Mouse (Mus musculus) right cerebral cortex, postnatal 25 days (tissue): ENCODE data around the gene Rho.
A peak's percentile ranks its signal among the peaks of the same experiment; 100 is the strongest.

Experiments
- DNase-seq: peaks from one replicate; pipeline ENCODE4 v3.0.0; 2022

The Rho gene

DNA sequence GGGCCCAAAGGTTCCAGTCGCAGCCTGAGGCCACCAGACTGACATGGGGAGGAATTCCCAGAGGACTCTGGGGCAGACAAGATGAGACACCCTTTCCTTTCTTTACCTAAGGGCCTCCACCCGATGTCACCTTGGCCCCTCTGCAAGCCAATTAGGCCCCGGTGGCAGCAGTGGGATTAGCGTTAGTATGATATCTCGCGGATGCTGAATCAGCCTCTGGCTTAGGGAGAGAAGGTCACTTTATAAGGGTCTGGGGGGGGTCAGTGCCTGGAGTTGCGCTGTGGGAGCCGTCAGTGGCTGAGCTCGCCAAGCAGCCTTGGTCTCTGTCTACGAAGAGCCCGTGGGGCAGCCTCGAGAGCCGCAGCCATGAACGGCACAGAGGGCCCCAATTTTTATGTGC, at the start of gene Rho:
TSS of gene Rho (plus strand) at position 110 of the 400 bp plus-strand sequence.
- DNase-seq, result no peak

DNA sequence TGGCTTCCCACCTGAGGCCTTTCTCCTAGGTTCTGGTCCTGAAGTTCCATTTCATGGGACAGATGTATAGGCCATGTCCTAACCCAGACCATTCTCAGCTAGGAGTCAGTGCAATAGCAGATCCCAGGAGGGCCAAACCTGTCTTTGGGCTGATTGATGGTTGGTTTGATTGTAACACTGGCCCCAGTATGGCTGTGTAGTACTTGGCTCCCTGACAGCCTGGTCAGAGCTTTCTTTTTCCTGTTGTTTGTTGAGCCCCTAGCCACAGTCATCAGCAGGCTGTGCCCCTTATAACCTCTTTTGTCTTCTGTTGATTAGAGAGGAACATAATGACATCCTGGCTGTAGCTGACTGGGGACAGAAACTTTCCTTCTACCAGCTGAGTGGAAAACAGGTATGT, 47.5 kb upstream of the Rho start:
- DNase-seq, result no peak

DNA sequence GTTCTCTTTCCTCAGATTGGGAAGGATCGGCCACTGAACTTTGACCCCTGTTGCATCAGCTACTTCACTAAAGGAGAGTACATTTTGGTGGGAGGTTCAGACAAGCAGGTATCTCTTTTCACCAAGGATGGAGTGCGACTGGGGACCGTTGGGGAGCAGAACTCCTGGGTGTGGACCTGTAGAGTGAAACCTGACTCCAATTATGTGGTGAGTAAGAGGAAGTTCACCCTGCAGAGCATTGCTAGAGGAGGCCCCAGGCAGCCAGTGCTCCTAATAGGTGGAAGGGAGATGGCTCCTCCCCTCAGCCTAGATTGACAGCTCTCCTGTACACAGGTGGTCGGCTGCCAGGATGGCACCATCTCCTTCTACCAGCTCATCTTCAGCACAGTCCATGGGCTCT, 44.7 kb upstream of the Rho start:
- no peak for DNase-seq

DNA sequence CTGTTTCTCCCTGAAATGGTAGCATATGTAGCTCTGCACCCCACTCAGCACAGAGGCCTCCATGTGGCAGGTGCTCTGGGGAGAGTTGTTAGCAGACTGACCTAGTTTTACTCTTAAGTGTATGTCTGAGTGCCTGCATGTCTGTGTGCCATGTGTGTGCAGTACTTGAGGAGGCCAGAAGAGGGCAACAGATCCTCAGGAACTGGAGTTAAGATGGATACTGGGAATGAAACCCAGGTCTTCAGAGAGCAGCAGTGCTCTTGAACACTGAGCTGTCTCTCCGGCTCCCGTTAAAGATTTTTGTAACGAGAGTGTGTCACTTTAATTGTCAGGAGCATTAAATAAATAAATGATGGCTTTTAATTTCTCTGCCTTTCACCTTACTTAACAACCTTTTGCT, 43.3 kb upstream of the Rho start:
- DNase-seq, result no peak

DNA sequence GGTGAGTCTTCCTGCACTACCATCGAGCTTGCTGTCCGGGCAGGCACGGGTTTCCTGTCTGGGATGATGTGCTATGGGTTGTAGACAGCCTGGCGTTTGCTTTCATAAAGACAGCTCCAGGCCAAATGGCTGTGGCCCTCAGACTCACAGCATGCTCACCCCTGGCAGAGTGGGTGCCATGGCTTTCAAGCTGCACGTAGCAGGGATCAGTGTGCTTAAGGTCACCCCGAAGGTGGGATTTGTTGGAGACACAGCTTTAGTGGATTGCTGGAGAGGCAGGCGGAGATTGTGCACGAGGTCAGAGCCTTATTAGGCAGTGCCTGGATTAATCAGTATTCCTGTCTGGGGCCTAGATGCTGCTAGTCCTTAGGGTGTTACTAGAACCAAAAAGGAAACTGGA, 40.9 kb upstream of the Rho start:
- no peak for DNase-seq

DNA sequence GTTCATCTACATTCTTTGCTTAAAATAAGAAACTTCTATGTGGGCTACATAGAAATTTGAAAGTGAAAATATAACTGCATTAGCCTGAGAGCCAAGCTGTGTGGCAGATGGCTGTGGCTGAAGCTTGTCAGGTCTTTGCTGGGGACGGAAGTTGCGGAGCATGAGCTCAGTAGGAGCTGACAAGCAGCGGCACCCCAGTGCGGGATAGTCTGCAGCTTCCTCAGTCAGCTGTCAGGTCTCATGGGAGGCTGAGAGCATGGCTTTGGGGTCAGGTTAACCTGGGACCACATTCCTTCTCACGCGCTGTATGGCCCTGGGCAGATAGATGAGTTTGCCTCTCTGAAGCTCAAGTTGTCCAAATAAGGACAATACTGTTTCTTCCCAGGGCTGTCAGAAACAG, 40.5 kb upstream of the Rho start:
- DNase-seq, result peak; percentile 61

DNA sequence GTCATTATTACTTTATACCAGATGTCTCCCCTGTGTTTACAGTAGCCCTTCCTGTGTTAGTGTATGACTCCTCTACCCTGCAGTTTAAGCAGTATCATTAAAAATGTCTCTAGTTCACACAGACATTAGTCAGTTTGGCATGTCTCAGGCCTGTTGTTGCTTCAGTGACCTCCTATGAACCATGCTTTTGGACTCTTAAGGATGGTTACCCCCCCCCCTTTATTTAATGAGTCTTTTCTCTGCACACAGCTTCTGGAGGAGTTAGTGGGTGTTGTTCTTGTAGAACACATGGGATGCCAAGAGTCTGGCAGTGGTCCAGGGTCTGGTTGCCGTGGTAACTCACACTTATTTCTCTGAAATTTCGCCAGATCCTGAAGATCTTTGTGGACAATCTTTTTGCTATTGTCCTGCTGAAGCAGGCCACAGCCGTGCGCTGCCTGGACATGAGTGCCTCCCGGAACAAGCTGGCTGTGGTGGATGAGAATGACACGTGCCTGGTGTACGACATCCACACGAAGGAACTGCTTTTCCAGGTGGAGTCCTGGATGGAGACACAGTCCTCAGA, 40.0 kb upstream of the Rho start:
- DNase-seq, result peak; percentile 78

DNA sequence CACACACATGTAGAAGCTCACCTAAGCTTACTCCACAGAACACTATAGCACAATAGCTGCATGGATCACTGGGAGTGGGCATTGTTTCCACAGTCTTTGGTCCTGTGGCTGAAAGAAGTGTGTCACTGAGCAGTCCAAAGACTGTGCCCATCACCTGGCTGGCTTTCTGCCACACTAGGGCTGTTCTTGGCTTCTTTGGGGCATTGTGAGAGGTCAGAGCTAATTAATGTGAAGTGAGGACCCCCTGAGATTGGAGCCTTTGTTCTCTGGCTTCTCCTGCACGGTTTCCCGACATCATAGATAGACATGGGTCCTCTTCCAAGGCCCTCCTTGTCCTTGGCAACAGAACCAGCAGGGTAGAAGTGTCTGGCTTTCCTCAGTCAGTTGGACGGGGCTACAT, 39.2 kb upstream of the Rho start:
- no peak for DNase-seq

DNA sequence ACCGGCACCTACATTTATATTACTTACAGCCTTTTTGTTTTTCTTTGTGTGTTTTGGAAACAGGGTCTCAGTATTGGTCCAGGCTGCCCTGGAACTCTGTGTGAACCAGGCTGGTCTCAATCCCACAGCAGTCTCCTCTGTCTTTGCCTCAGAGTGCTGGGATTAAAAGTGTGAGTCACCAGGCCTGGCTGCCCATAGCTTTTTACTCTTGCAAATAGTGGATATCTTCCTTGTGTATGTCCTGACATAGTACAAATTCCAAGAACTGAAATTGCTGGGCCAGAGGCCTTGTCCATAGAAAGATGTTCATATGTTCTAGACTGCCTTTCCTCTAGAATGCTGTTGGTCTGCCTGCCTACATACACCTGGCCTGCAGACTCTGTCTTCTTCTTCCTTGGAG, 35.2 kb upstream of the Rho start:
- no peak for DNase-seq

DNA sequence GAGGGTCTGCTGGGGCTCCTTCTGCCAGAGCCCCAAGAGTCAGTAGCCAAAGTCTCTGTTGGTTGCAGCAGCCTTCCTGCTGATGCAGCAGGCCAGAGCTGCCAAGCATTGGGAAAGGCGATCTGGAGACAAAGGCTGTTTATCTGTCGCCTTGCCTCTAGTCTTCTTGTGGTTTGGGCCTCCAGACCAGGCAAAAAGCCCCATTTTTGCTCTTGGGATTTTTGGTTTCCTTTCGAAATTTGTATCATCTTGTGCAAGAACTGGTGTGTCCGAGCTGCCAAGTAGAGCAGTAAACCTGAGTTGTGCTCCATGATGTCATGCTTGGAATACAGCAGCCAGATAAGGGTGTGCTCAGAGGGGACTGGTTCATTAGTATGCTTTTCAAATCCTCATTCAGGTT, 34.4 kb upstream of the Rho start:
- DNase-seq, result no peak

DNA sequence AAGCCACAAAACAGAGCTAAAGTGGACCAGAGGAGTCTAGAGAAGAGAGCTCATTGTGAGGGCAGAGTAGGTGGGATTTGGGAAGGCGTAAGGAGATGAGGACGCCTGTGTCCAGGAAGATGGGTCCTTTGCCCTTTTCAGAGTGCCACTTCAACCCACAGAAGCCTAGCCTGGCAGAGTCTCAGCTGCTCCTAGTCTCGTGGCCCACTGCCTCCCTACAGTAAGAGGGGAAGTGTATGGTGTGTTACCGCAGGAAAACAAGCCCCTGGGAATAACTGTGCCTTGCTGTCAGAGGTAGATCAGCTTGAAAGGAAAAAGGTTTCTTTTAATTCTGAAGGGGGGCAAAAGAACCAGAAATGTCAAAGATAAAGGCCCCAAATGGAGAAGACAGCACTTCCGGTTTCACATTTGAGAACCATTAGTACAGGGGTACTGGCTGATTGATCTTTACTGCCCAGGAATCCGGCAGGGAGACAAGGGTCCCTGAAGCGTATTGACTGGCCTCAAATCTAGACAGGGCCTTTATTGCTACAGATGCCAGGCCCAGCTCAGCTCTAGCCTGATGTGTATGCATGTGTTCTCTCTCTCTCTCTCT, 33.5 kb upstream of the Rho start:
- DNase-seq, result no peak

DNA sequence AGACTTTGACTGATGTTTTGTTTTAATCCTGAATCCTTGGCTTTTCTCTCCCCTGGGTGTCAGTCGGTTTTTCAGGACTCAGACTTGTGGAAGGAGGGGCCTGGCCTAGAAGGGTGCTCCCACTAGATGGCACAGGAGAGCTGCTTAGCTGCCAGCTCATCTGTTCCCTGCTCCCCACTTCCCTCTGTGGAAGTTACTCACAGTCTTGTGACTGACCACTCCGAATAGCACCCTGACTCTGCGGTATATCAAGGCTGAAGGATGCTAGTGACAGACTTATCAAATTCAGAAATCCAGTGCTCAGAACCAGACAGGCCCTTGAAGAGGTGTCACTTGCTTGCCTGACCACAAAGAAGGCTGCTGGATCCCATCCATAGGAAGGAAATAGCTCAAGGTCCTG, 30.5 kb upstream of the Rho start:
- peak; percentile 82 for DNase-seq

DNA sequence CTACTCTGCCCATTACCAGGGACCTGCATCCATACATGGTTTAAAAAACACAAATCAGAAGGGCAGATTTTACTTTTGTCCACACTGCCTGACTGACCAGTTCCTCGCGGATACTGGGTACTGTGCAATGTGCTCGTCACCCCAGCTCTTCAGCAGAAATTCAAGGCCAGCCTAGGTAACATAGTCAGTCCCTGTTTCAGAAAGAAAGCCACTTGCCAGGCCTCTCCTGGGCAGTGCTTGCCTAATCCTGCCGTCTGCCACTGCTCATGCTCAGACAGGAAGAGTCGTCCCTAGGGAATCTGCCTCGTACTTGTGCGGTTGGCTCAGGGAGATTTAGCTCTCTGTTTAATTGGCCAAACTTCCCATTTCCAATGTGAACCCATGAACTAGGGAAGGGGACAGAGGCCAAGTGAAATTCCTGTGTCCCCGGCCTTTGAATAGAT, 30.0 kb upstream of the Rho start:
- DNase-seq, result no peak

DNA sequence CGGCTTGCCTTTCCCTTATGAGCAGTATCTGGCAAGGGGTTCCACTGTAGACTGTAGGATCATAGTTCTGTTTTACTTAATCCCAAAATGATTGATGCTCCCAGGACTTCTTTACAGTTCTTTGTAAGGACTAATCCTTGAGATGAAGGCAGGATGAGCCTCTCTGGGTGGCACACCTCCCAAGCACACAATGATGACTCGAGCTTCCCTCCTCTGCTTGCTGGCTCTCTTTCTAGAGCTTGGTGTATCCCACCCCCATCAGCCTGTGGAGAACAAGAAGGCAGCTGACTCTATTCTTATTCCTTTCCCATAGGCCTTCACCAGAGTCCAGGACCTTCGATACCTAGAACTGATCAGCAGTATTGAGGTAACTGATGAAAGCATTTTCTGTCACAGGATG, 29.0 kb upstream of the Rho start:
- no peak for DNase-seq

DNA sequence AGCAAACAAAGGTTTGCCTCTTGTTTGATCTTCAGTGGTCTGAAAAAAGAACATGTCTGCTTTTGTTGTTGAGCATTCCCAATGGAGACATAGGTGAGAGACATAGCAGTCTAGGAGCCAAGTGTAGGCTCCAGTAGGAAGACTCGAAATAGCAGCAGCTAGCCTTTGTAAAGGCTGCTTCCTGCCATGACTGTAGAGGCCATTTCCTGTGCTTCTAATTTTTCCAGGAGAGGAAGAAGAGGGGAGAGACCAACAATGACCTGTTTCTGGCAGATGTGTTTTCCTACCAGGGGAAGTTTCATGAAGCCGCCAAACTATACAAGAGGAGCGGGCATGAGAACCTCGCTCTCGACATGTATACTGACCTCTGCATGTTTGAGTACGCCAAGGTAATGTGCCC, 26.0 kb upstream of the Rho start:
- no peak for DNase-seq

DNA sequence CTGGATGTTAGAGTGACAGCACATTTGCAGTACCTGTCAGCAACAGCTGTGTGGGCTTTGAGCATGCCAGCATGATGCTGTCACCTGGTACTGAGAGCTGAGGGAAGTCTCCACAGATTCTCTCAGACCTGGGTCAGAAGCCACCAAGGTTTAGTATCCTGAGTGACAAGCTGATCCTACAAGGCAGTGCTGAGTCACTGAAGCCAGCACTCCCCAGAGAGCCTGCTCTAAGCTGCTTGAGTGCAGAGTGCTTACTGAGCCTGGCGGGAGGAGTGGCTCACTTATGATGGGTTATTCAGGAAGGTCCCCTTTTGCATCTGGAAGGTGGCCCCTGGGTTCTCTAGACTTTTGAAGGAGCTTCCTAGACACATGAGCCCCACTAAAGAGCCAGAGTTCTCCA, 25.1 kb upstream of the Rho start:
- DNase-seq, result no peak

DNA sequence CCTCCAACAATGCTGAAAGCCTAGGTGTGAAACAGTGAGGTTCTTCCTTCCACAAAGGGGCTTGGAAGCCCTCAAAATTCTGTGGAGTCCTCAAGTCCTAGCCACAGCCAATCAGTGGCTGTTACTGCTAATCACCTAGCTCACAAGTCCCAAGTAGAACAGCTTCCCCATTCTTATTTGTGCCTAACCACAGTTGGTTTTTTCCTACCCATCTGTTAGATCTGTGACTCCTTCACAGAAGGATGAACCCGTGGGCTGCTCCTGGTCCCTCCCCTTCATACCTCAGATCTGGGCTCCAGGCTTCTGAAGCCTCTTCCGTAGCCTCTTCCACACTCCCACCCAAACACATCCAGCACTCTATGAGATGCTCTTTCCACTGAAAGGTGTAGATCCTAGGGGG, 24.7 kb upstream of the Rho start:
- DNase-seq, result no peak

DNA sequence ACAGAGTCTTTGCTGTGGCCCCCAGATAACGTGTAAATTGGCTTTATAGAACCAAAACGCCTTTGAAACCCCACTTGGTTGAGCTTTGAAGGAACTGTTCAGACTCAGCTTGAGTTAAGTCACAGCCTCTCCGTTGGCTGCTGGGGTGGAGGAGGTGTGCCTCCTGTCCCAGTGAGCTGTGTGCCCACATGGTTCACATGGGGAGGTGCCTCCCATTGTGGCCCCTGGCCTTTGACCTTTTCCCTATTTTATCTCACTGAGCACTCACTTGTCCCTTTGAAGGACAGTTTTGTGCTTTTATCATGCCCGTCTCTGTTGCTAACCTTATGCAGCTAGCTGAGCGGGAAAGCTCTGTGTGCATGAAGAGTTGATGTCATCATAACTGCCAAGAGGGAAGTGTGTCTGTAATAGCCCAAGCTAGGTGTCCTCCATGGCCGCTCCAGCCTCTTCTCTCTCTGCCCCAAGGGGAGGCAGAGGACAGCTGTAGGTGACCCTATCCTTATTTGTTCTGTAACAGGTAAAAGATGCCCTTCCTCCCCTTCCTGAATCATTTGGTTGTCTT, 23.0 kb upstream of the Rho start:
- DNase-seq, result no peak

DNA sequence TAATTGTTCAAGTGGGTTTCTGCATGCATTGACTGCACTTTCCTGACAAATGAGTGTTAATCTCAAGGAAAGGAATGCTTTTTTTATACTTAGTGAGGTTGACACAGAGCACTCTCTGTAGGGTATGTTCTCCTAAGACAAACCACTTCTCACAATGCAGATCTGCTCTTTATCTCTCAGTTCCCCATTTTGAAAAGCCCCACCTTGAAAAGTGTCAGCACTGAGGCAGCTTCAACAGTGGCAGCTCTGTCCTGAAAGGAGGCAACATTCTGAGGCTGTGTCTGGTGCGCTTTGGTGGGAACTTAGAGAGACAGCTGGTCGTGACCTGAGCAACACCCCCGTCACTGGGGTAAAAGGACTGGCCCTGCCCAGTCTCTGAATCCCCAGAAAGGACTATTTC, 22.5 kb upstream of the Rho start:
- no peak for DNase-seq

DNA sequence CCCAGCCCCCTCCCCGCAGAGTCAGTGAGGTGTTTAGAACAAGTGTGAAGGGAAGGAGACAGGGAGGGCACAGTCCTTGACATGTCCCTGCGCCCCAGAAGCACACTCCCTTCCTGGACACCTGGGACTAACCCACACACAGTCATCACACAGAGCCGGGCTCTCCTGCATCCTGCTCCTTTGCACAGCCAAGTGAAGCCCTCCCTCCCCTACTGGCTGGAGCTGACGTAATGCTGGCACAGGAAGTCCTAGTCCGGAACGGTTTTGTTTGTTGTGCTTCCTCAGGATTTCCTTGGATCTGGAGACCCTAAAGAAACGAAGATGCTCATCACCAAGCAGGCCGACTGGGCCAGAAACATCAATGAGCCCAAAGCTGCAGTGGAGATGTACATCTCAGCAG, 21.6 kb upstream of the Rho start:
- DNase-seq, result no peak

DNA sequence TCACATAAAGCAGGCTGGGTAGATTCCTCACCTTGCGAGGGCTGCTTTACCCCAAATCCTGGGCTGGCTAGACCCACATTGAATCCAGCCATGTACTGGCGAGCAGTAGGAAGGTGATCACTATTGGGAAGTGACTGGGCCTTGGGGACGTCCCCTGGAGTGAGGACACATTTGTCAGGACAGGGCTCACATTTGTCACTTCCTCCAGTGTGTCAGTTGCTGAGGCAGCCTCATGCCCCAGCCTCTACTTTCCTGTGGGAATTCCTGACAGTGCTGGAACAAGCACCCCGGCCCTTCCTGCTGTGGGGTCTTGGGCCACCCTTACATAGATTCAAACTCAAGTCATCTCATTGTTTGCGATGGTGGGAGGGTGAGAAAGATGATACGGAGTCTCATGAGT, 19.8 kb upstream of the Rho start:
- DNase-seq, result no peak

DNA sequence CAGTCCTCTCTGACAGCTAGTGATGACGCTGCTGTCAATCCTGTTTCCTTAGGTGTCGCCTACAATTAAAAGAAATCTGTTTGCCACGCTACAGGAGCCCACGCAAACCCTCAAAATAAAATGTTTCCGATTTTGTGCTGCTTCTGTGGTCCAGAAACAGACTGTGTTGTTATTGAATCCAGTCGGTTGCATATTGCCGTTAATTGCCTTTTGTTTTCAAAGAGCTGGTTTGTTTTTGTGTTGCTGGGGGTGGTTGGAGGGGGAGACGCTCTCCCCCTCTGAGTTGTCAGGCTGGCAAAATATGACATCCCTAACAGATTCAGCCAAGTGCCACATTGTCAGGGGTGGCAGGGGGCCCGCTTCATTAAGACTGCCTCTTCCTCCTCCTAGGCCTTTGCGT, 18.1 kb upstream of the Rho start:
- no peak for DNase-seq

DNA sequence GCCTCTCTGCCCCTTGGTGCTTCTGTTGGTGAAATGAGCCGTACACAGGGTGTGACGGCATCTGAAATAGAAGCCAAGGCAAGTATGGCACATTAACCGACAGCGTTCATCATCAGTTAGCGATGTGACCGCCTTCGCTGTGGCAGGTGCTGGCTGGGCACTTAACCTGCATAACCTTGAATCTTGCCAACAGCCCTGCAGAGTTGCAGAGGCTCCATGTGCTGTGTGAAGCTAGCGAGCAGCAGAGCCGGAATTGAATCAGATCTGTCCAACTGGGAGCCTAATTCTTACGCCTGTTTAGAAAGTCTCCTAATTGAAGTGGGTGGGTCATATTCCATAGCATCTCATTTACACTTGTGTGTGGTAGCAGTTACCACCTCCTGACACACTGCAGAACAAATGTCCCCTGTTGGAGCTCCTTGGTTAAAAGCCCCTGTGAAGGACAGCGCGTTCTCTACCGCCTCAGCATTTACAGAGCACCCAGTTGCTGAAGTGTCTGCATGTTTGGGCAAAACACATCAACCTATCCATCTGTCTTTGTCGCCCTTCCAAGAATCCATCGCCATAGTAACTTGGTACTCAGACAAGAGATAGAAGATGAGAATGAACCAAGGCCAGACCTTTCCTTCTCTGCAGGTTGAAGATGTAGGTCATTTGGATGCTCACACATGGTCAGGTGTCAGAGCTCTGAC, 16.9 kb upstream of the Rho start:
- peak; percentile 59 for DNase-seq

DNA sequence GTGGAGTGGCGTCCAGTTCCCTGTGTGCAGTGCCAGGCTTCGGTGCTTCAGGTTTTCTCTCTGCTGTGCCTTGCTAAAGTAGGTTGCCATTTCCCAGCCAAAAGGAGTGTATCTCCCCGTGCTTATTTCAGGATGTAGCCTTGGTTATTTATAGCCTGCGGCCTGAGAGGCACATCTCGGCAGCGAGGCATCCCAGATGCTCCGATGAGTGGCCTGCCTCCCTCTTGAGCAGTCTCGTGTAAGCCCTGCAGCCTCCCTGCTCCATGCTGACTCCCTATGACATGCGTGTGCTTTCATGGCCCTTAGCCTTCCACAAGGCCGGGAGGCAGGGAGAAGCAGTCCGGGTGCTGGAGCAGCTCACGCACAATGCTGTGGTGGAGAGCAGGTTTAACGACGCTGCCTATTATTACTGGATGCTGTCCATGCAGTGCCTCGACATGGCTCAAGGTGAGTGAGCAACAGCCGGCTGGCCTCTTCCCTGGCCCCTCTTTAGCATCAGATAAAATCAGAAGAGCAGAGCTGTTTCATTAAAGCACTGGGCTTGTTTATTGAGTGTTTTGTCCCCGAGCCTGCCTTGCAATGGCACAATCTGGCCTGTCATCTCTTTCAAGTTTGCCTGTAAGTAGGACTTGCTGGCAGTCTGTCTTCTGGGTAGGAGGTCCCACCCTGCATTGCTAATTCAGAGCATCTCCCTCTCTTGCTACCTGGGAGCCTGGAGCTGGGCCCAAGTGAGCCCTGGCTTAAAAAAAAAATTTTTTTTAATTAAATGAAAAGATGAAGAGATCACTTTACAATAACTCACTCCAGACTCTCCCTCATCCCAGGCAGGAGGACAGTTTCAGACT, 15.7 kb upstream of the Rho start:
- DNase-seq, result peak; percentile 60
